Mouse (Mus musculus): ENCODE measurements around the gene Wwox. TPM values are rescaled to one million over a fixed set of nuclear protein-coding genes. Genes with fewer than 3 reads are reported as not detected.

Wwox gene
- total RNA-seq, 1 experiment: 12.5 TPM

DNA sequence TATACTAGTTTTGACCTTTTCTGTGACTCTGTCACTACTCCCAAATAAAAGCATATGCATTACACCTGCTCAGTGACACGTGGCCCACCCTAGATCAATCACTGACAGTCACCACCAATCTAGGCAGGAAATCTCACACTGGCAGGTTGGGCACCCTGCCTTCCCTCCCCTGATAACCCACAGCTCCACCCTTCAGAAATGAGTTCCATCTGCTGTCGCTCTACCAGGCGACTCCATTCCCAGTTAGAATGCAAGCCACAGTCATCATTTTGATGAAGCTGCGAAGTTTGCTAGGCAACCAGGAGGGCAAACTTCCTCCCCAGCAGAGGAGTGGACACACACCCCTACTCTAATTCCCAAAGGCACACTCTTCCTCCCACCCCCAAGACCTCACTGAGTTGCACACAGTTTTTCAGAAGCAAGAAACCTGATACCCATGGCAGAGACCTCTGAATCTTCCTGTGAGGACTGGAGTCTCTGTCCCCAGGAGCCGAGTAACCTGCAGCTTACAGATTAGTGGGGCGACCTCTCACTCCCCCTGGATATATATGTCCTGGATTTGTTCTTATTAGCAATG is 238.2 kb downstream of the Wwox start:
- Histone ChIP-seq H3K4me3 (ENCODE audit: insufficient read depth in 1 of 2, low read depth in 1 of 2, low read length in 2 of 2, poor library complexity in 1 of 2, severe bottlenecking in 1 of 2) (no peak overlapping the region), H3K36me3 (ENCODE audit: control insufficient read depth, insufficient read depth, low read length, poor library complexity, severe bottlenecking) (no peaks in the 10 kb centered on the region), H3K9ac (ENCODE audit: insufficient read depth, low read depth, low read length, poor library complexity, severe bottlenecking) (no peak overlapping the region), H3K27ac (ENCODE audit: insufficient read depth, low read depth, low read length, poor library complexity, severe bottlenecking) (no peak overlapping the region), H3K9me3 (ENCODE audit: control insufficient read depth, insufficient read depth, low read depth, low read length) (no peaks in the 10 kb centered on the region), H3K4me1 (ENCODE audit: control insufficient read depth in 2 of 2, insufficient read depth in 2 of 2, low read length in 2 of 2, poor library complexity in 1 of 2) (peaks cover 2 to 5% of the 10 kb centered on the region in 2 experiments; a peak in 1 of 4 replicates)
- no peak for TF ChIP-seq ZC3H11A (IDR thresholded peaks at IDR 0.05; ENCODE audit: borderline replicate concordance, low read depth, low read length)
- TF ChIP-seq ZNF384 (IDR thresholded peaks at IDR 0.05; ENCODE audit: low read depth, low read length): no peak
- no peak for TF ChIP-seq CHD2 (IDR thresholded peaks at IDR 0.05; ENCODE audit: low read depth, low read length)
- TF ChIP-seq MAFK (IDR thresholded peaks at IDR 0.05; ENCODE audit: insufficient read depth, low read depth, low read length): no peak
- no peak for TF ChIP-seq HCFC1 (IDR thresholded peaks at IDR 0.05; ENCODE audit: borderline replicate concordance, insufficient read depth, low read length)
- DNase-seq (ENCODE audit: low read depth, low spot score): no peak
- in situ Hi-C loops (cut with MboI; ENCODE audit: low sequenced_read_pairs in 2 of 2, unreplicated experiment in 2 of 2): no loop called here

DNA sequence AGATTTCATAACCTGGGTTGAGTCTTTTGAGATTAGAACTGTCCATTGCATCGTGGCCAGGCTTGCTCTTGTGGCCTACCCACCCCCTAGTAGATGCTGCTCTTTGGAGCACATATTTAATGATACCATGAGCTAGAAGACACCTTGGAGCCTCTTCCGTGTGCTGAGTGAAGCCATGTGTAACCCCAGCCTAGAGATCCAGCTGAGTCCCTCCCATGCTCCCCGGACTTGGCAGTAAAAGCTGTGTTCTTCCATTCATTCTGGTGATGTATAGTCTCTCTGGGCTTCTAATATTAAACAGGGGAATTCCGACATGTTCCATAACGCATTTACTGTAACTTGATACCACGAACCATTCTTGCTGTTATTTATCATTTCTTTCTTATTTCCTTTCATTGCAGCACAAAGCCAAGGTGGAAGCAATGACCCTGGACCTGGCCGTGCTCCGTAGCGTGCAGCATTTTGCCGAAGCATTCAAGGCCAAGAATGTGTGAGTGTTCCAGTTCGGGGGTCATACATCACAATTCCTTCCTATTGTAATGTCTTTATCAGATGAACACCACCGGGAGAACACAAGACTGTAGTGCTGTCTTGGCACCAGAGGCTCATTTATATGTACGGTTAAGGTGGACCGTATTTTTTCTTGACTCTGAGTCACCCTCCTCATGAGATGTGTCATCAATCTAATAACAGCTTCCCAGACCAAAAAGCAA is 240.1 kb downstream of the Wwox start:
- in situ Hi-C loops (cut with MboI; ENCODE audit: low sequenced_read_pairs in 2 of 2, unreplicated experiment in 2 of 2): no loop called here
- Histone ChIP-seq H3K9ac (ENCODE audit: insufficient read depth, low read depth, low read length, poor library complexity, severe bottlenecking) (no peak overlapping the region), H3K9me3 (ENCODE audit: control insufficient read depth, insufficient read depth, low read depth, low read length) (no peaks in the 10 kb centered on the region), H3K36me3 (ENCODE audit: control insufficient read depth, insufficient read depth, low read length, poor library complexity, severe bottlenecking) (no peaks in the 10 kb centered on the region), H3K4me3 (ENCODE audit: insufficient read depth in 1 of 2, low read depth in 1 of 2, low read length in 2 of 2, poor library complexity in 1 of 2, severe bottlenecking in 1 of 2) (no peak overlapping the region), H3K27ac (ENCODE audit: insufficient read depth, low read depth, low read length, poor library complexity, severe bottlenecking) (no peak overlapping the region), H3K4me1 (ENCODE audit: control insufficient read depth in 2 of 2, insufficient read depth in 2 of 2, low read length in 2 of 2, poor library complexity in 1 of 2) (peaks cover 2 to 5% of the 10 kb centered on the region in 2 experiments; a peak in 1 of 4 replicates)
- DNase-seq (ENCODE audit: low read depth, low spot score): no peak
- TF ChIP-seq ZNF384 (IDR thresholded peaks at IDR 0.05; ENCODE audit: low read depth, low read length): no peak
- TF ChIP-seq MAFK (IDR thresholded peaks at IDR 0.05; ENCODE audit: insufficient read depth, low read depth, low read length): no peak
- no peak for TF ChIP-seq CHD2 (IDR thresholded peaks at IDR 0.05; ENCODE audit: low read depth, low read length)
- no peak for TF ChIP-seq ZC3H11A (IDR thresholded peaks at IDR 0.05; ENCODE audit: borderline replicate concordance, low read depth, low read length)
- no peak for TF ChIP-seq HCFC1 (IDR thresholded peaks at IDR 0.05; ENCODE audit: borderline replicate concordance, insufficient read depth, low read length)

DNA sequence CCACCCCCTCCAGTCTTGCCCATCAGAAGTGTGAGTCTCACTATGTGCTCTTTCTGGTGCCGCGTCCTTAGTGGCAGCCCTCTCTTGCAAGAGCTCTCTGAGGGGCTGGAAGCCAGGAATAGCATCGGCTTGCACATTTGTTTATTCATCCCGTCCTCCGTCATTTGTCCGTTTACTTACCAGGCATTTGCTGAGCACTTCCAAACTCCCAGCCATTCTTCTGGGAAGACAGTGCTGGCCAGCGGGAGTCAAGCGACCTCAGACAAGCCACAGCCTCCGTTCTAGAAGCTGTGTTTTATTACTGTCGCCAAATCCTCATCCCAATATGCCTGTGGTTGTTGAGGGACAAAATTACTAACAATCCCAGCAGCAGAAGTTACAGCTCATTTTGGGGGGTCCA is 241.7 kb downstream of the Wwox start:
- TF ChIP-seq CHD2 (IDR thresholded peaks at IDR 0.05; ENCODE audit: low read depth, low read length) (no peak), ZC3H11A (IDR thresholded peaks at IDR 0.05; ENCODE audit: borderline replicate concordance, low read depth, low read length) (no peak), HCFC1 (IDR thresholded peaks at IDR 0.05; ENCODE audit: borderline replicate concordance, insufficient read depth, low read length) (no peak), ZNF384 (IDR thresholded peaks at IDR 0.05; ENCODE audit: low read depth, low read length) (no peak), MAFK (IDR thresholded peaks at IDR 0.05; ENCODE audit: insufficient read depth, low read depth, low read length) (no peak)

DNA sequence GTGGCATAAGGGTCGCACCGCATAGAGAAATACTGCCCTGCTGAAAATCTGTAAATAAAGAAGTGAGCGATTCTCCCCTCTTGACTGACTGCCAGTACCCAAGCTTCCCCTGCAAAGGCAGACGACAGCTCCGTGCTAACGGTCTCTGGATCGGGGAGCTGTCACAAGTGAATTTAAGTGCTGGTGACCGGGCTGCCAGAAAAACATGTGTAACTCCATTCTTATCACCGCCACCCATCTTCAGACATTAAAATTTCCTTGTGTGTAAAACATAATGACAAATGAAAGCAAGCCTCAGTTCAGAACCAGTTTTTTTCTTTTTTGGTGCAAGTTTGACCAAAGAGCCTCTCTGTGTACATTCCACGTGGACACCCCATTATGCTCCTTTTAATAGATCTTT is 242.7 kb downstream of the Wwox start:
- DNase-seq (ENCODE audit: low read depth, low spot score): no peak
- H3K4me3 ChIP-seq (ENCODE audit: insufficient read depth in 1 of 2, low read depth in 1 of 2, low read length in 2 of 2, poor library complexity in 1 of 2, severe bottlenecking in 1 of 2): no peak overlapping the region
- TF ChIP-seq MAFK (IDR thresholded peaks at IDR 0.05; ENCODE audit: insufficient read depth, low read depth, low read length): no peak
- no peak for TF ChIP-seq ZC3H11A (IDR thresholded peaks at IDR 0.05; ENCODE audit: borderline replicate concordance, low read depth, low read length)
- TF ChIP-seq HCFC1 (IDR thresholded peaks at IDR 0.05; ENCODE audit: borderline replicate concordance, insufficient read depth, low read length): no peak
- no peak for TF ChIP-seq CHD2 (IDR thresholded peaks at IDR 0.05; ENCODE audit: low read depth, low read length)
- TF ChIP-seq ZNF384 (IDR thresholded peaks at IDR 0.05; ENCODE audit: low read depth, low read length): no peak

More for the DNA sequence above, 241.7 kb downstream of the Wwox start:
- H3K27ac ChIP-seq (ENCODE audit: insufficient read depth, low read depth, low read length, poor library complexity, severe bottlenecking): no peak overlapping the region
- in situ Hi-C loops (cut with MboI; ENCODE audit: low sequenced_read_pairs in 2 of 2, unreplicated experiment in 2 of 2): no loop called here
- no peak overlapping the region for H3K4me3 ChIP-seq (ENCODE audit: insufficient read depth in 1 of 2, low read depth in 1 of 2, low read length in 2 of 2, poor library complexity in 1 of 2, severe bottlenecking in 1 of 2)
- DNase-seq (ENCODE audit: low read depth, low spot score): no peak
- H3K36me3 ChIP-seq (ENCODE audit: control insufficient read depth, insufficient read depth, low read length, poor library complexity, severe bottlenecking): no peaks in the 10 kb centered on the region
- no peak overlapping the region for H3K9ac ChIP-seq (ENCODE audit: insufficient read depth, low read depth, low read length, poor library complexity, severe bottlenecking)
- peaks cover 2 to 5% of the 10 kb centered on the region in 2 experiments; a peak in 2 of 4 replicates for H3K4me1 ChIP-seq (ENCODE audit: control insufficient read depth in 2 of 2, insufficient read depth in 2 of 2, low read length in 2 of 2, poor library complexity in 1 of 2)
- no peaks in the 10 kb centered on the region for H3K9me3 ChIP-seq (ENCODE audit: control insufficient read depth, insufficient read depth, low read depth, low read length)

More for the DNA sequence above, 242.7 kb downstream of the Wwox start:
- Histone ChIP-seq H3K9me3 (ENCODE audit: control insufficient read depth, insufficient read depth, low read depth, low read length) (no peaks in the 10 kb centered on the region), H3K27ac (ENCODE audit: insufficient read depth, low read depth, low read length, poor library complexity, severe bottlenecking) (no peak overlapping the region), H3K36me3 (ENCODE audit: control insufficient read depth, insufficient read depth, low read length, poor library complexity, severe bottlenecking) (no peaks in the 10 kb centered on the region), H3K9ac (ENCODE audit: insufficient read depth, low read depth, low read length, poor library complexity, severe bottlenecking) (no peak overlapping the region), H3K4me1 (ENCODE audit: control insufficient read depth in 2 of 2, insufficient read depth in 2 of 2, low read length in 2 of 2, poor library complexity in 1 of 2) (peaks cover 2 to 6% of the 10 kb centered on the region in 2 experiments; a peak in 3 of 4 replicates)
- in situ Hi-C loops (cut with MboI; ENCODE audit: low sequenced_read_pairs in 2 of 2, unreplicated experiment in 2 of 2): no loop called here

Measured in ES-E14 (cell line).